Mouse (Mus musculus) C2C12 (cell line): ENCODE measurements around the gene Lrrc37a.

Source experiments
- CEBPB ChIP-seq: IDR thresholded peaks from one replicate; pipeline ENCODE4 v1.6.1; 2011; ENCODE audit warnings: low read depth, mild to moderate bottlenecking, control low read depth, moderate library complexity
- CTCF ChIP-seq: IDR thresholded peaks from one replicate; pipeline ENCODE4 v1.5.1; 2011; ENCODE audit not compliant: control insufficient read depth, insufficient read depth, insufficient read length
- MAX ChIP-seq: IDR thresholded peaks from one replicate; pipeline ENCODE4 v1.6.1; 2011; ENCODE audit warnings: mild to moderate bottlenecking, control low read depth
- MYOD1 ChIP-seq: IDR thresholded peaks from one replicate; pipeline ENCODE4 v1.6.1; 2011; ENCODE audit warnings: low read depth; ENCODE audit not compliant: control insufficient read depth, insufficient read length
- MYOG ChIP-seq: IDR thresholded peaks from one replicate; pipeline ENCODE4 v1.6.1; 2011; ENCODE audit not compliant: control insufficient read depth, insufficient read length; ENCODE audit errors: extremely low read depth
- USF1 ChIP-seq: IDR thresholded peaks from one replicate; pipeline ENCODE4 v1.6.1; 2011; ENCODE audit warnings: low read depth, mild to moderate bottlenecking, control low read depth, moderate library complexity

DNA sequence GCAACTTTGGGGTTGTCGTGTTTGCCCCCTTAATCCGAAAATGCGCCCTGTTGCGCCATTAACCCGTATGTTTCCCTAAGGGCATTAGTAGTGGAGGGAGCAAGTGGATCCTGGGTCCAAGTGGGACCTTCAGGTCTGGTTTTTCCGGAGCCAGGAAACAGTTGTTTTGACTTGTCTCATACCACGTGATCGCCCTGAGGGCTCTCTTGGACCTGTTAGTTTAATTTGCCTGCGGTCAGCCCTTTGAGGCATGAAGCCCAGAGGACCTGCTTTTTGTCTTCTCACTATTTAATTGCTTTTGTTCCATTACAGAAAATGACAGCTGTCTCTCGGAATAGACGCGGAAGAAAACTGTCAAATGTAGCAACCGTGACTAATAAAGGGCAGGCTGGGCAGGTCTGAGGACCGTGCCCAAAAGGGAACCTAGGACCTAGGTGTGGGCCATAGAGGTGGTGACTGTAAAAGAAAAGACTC lies 91.4 kb downstream of the Lrrc37a start:
- TF ChIP-seq CTCF (no peak), CEBPB (no peak), USF1 (peak; percentile 34), MAX (peak; percentile 18), MYOD1 (no peak), MYOG (no peak)
